Mouse (Mus musculus) activated CD4-positive, CD25-positive, alpha-beta regulatory T cell, adult 4 months (primary cell): ENCODE measurements around the gene Ovgp1. TPM values are rescaled to one million over a fixed set of nuclear protein-coding genes. Genes with fewer than 3 reads are reported as not detected.
"Not testable (repeated sequence)": the region's sequence is repeated elsewhere in the genome, so short reads cannot be mapped to it uniquely, and the experiment has no call there.

Experiments
- ATAC-seq: one replicate; pipeline ENCODE4 v1.8.0; 2017
- polyA plus RNA-seq, 2 experiments: library from polyadenylated mRNA; unstranded; fragments of 100-300 nt; shearing (Covaris generic); gene quantifications; one replicate each; pipeline ENCODE4 v1.2.1; 2017

The Ovgp1 gene
- 1 to 10 TPM; 1.6 to 2.2 TPM for polyA plus RNA-seq

GRCm38 (mm10) chr3:105973411-105973810 lies at the start of gene Ovgp1:
Gene Ovgp1 (plus strand): TSS chr3:105973711.
- no peak for ATAC-seq

GRCm38 (mm10) chr3:105924616-105925015 lies 48.9 kb upstream of the Ovgp1 start:
- ATAC-seq = no peak

GRCm38 (mm10) chr3:105927561-105928194 lies 45.8 kb upstream of the Ovgp1 start:
- no peak for ATAC-seq

- ATAC-seq = no peak
Measured at GRCm38 (mm10) chr3:105928195-105928569, 45.3 kb upstream of the Ovgp1 start.

- no peak for ATAC-seq
Measured at GRCm38 (mm10) chr3:105928781-105929180, 44.7 kb upstream of the Ovgp1 start.

GRCm38 (mm10) chr3:105929821-105930220 lies 43.7 kb upstream of the Ovgp1 start:
- ATAC-seq = no peak

- no peak for ATAC-seq
Measured at GRCm38 (mm10) chr3:105931095-105931494, 42.4 kb upstream of the Ovgp1 start.

- ATAC-seq = no peak
Measured at GRCm38 (mm10) chr3:105932240-105933071, 41.1 kb upstream of the Ovgp1 start, which contains the start of gene I830077J02Rik. Gene I830077J02Rik (minus strand): TSS chr3:105932664.

GRCm38 (mm10) chr3:105933926-105934325 lies 39.6 kb upstream of the Ovgp1 start:
- no peak for ATAC-seq

GRCm38 (mm10) chr3:105935033-105935432 lies 38.5 kb upstream of the Ovgp1 start:
- ATAC-seq = no peak

- no peak for ATAC-seq
Measured at GRCm38 (mm10) chr3:105936111-105936510, 37.4 kb upstream of the Ovgp1 start.

- no peak for ATAC-seq
Measured at GRCm38 (mm10) chr3:105951348-105951747, 22.2 kb upstream of the Ovgp1 start.

- no peak for ATAC-seq
Measured at GRCm38 (mm10) chr3:105957235-105957634, 16.3 kb upstream of the Ovgp1 start.

- no peak for ATAC-seq
Measured at GRCm38 (mm10) chr3:105958204-105958603, 15.3 kb upstream of the Ovgp1 start.

GRCm38 (mm10) chr3:105958974-105959580 lies 14.4 kb upstream of the Ovgp1 start, which contains the start of gene Wdr77:
Gene Wdr77 (plus strand): TSS chr3:105959369.
- ATAC-seq = peak; percentile 91

- ATAC-seq = no peak
Measured at GRCm38 (mm10) chr3:105959585-105959984, 13.9 kb upstream of the Ovgp1 start.

- no peak for ATAC-seq
Measured at GRCm38 (mm10) chr3:105959999-105960398, 13.5 kb upstream of the Ovgp1 start, which contains the start of gene Atp5f1. Gene Atp5f1 (minus strand): TSS chr3:105960099.

GRCm38 (mm10) chr3:105960700-105961099 lies 12.8 kb upstream of the Ovgp1 start:
- no peak for ATAC-seq

GRCm38 (mm10) chr3:105971831-105972446 lies 1.6 kb upstream of the Ovgp1 start:
- ATAC-seq = no peak

- ATAC-seq = no peak
Measured at GRCm38 (mm10) chr3:105974174-105974573, 663 bp downstream of the Ovgp1 start.

GRCm38 (mm10) chr3:105989611-105990010 lies 16.1 kb downstream of the Ovgp1 start:
- ATAC-seq = not testable (repeated sequence)

GRCm38 (mm10) chr3:105991653-105992283 lies 18.3 kb downstream of the Ovgp1 start:
- peak; percentile 32 for ATAC-seq
